Mouse (Mus musculus) granulocyte monocyte progenitor cell, adult 5-6 weeks (primary cell): ENCODE results near the gene Relt. TPM values are rescaled to one million over a fixed set of nuclear protein-coding genes. Genes with fewer than 3 reads are reported as not detected.

Experiments
- ATAC-seq: replicated peaks from 2 replicates; pipeline ENCODE4 v1.8.0; 2016; ENCODE audit warnings: mild to moderate bottlenecking, moderate TSS enrichment, inconsistent platforms; ENCODE audit not compliant: poor library complexity, severe bottlenecking
- total RNA-seq, 2 experiments: library from RNA; stranded (forward) in 1 of 2; stranded (reverse) in 1 of 2; fragments of 200-712, 200-1000 nt in 1 of 2; fragments of >200 nt in 1 of 2; fragmentation: Nextera tagmentation in 1 of 2; gene quantifications; 2 replicates each; pipeline ENCODE4 v1.2.3; 2014 to 2017

The Relt gene
- total RNA-seq, 2 experiments from 2014 or later: 9.8 to 13.4 TPM

- no peak for ATAC-seq
Observed at GRCm38 (mm10) chr7:100876771-100877170, 13.5 kb upstream of the Relt start.

- ATAC-seq: no peak
Observed at GRCm38 (mm10) chr7:100876293-100876692, 13.0 kb upstream of the Relt start.

GRCm38 (mm10) chr7:100875822-100876221, 12.6 kb upstream of the Relt start:
- peak; percentile 45; the same call in 1 of the 2 replicates for ATAC-seq

- ATAC-seq: no peak
Observed at GRCm38 (mm10) chr7:100873197-100873596, 10.0 kb upstream of the Relt start.

- no peak for ATAC-seq
Observed at GRCm38 (mm10) chr7:100871892-100872291, 8.6 kb upstream of the Relt start.

- ATAC-seq: no peak
Observed at GRCm38 (mm10) chr7:100871355-100871754, 8.1 kb upstream of the Relt start.

GRCm38 (mm10) chr7:100869877-100870629, 6.8 kb upstream of the Relt start:
- peak; percentile 56 for ATAC-seq

- peak; percentile 69 for ATAC-seq
Observed at GRCm38 (mm10) chr7:100868551-100868950, 5.3 kb upstream of the Relt start.

GRCm38 (mm10) chr7:100867561-100867960, 4.3 kb upstream of the Relt start:
- no peak for ATAC-seq

GRCm38 (mm10) chr7:100866675-100867074, 3.4 kb upstream of the Relt start:
- ATAC-seq: no peak

- peak; percentile 2 for ATAC-seq
Observed at GRCm38 (mm10) chr7:100862353-100862752, 893 bp downstream of the Relt start.

GRCm38 (mm10) chr7:100861209-100861608, 2.0 kb downstream of the Relt start:
- ATAC-seq: no peak

GRCm38 (mm10) chr7:100860450-100860849, 2.8 kb downstream of the Relt start:
- no peak for ATAC-seq

- peak; percentile 83 for ATAC-seq
Observed at GRCm38 (mm10) chr7:100855795-100856573, 7.3 kb downstream of the Relt start.

GRCm38 (mm10) chr7:100855300-100855699, 7.9 kb downstream of the Relt start:
- ATAC-seq: 0 out of 2 replicates have a peak, but pooled peaks have one; percentile 5

- ATAC-seq: no peak
Observed at GRCm38 (mm10) chr7:100854861-100855260, 8.4 kb downstream of the Relt start.

- no peak; the same call in 1 of the 2 replicates for ATAC-seq
Observed at GRCm38 (mm10) chr7:100854137-100854814, 9.0 kb downstream of the Relt start.

GRCm38 (mm10) chr7:100853396-100853795, 9.8 kb downstream of the Relt start:
- ATAC-seq: peak; percentile 11

GRCm38 (mm10) chr7:100851481-100852356, 11.5 kb downstream of the Relt start:
- no peak for ATAC-seq

- no peak for ATAC-seq
Observed at GRCm38 (mm10) chr7:100849508-100849907, 13.7 kb downstream of the Relt start.
